Mouse (Mus musculus): ENCODE results near the gene Emilin2. TPM values are rescaled to one million over a fixed set of nuclear protein-coding genes. Genes with fewer than 3 reads are reported as not detected.

Emilin2 gene
- polyA plus RNA-seq, 1 experiment from 2014 or later, result 20.2 TPM

DNA sequence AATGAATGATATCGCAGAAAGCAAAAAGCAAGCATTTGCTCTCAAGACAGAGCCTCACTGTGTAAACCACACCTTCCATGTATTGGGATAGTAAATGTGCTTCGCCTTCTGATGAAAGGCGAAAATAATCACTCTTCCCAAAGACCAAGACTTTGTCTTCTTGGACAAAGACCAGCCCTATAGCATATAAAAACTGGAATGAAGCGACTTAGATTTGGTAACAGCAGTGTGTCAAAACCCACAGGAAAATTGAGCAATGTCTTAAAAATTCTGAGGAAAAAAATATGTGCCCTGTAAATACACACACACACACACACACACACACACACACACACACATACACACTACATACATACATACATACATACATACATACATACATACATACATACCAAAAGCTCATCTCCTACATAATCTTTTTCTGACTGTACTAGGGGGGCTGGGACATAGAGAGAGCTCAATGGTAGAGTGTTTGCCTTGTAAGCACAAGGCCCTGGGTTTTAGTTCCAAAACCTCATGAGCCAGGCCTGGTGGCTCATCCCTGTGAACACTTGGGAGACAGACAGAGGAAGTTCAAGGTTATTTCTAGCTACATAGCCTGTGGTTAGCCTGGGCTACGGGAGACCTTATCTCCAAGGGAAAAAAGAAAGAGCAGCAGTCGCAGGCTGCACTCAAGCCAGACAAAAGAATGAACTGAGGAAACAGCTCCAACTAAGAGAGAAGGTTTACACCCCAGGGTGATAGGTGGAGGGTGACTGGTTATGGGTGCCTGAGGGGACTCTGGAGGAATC, 33.9 kb downstream of the Emilin2 start:
- Histone ChIP-seq H3K27ac (no peak overlapping the region), H3K4me1 (replicated peaks) (no peaks in the 10 kb centered on the region), H3K27me3 (ENCODE audit: insufficient read depth, poor library complexity, severe bottlenecking) (no peaks in the 10 kb centered on the region), H3K9me3 (no peaks in the 10 kb centered on the region), H3K4me3 (no peak overlapping the region), H3K36me3 (peaks cover 48% of the 10 kb centered on the region)
- no peak for DNase-seq (ENCODE audit: low spot score)
- 89% methylated on average over 6 of the region's 6 CpGs for WGBS

DNA sequence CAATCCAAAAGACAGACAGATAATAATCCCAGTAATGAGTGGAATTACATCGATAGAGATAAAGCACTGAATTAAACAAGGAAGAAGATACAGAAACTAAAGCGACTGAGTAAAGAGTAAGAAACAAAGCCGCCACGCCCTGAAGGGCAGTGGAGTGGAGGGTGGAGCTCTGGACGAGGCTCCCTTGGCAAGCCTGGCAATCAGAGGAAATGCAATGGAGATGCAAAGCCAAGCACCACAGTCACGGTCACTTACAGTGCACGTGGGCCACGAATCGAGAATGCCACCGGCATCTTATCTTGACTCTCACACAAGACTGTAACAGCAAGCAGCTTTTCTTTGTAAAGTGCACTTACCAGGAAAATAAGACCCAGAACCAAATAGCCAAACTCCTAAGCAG, 35.0 kb downstream of the Emilin2 start:
- 91% methylated on average over 10 of the region's 10 CpGs for WGBS
- no peak overlapping the region for H3K27ac ChIP-seq
- no peaks in the 10 kb centered on the region for H3K4me1 ChIP-seq (replicated peaks)
- no peaks in the 10 kb centered on the region for H3K9me3 ChIP-seq
- H3K27me3 ChIP-seq (ENCODE audit: insufficient read depth, poor library complexity, severe bottlenecking), result no peaks in the 10 kb centered on the region
- peaks cover 58% of the 10 kb centered on the region for H3K36me3 ChIP-seq
- no peak for DNase-seq (ENCODE audit: low spot score)
- no peak overlapping the region for H3K4me3 ChIP-seq

DNA sequence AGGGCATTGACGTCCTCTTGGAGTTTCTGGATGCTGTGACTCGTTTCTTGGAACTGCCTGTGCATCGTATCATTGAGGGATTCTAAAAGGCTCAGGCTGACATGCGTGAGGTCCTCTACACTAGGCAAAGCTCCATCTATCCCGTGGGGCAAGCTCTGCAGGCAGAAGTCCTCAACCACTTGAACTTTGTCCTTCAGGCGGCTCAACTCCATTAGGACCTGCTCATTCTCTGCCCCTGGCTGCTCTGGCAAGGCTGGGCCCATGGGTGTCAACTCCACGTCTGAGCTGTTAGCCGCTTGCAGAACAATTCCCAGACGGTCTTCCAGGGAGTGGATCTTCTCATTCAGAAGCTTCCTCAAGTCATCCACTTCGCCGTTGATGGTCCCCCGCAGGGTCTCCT, 37.9 kb downstream of the Emilin2 start:
- H3K9me3 ChIP-seq, result no peaks in the 10 kb centered on the region
- WGBS, result 93% methylated on average over 12 of the region's 12 CpGs
- H3K27ac ChIP-seq, result no peak overlapping the region
- peaks cover 44% of the 10 kb centered on the region for H3K36me3 ChIP-seq
- no peak overlapping the region for H3K4me3 ChIP-seq
- no peaks in the 10 kb centered on the region for H3K27me3 ChIP-seq (ENCODE audit: insufficient read depth, poor library complexity, severe bottlenecking)
- H3K4me1 ChIP-seq (replicated peaks), result no peaks in the 10 kb centered on the region
- no peak for DNase-seq (ENCODE audit: low spot score)

DNA sequence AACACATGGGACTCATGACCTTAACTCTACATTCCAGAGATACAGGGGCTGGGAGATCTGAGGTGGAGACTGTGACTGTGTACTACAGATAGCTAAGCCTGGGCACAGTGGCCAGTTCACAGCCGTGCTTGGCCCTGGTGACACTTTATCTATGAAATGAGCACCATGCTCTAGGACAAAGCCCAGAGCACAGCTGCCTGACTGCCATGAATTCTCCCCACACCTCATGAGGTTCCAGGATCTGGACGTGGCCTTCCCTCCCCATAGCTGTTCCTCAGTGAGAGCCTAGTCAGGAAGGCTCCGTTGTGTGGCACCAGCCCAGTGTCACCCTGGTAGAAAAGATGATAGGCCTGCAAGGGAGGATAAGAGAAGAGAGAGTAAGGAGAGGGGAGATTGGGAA, 43.2 kb downstream of the Emilin2 start:
- H3K36me3 ChIP-seq, result peaks cover 20% of the 10 kb centered on the region
- 0 out of 2 replicates have a peak, but pooled peaks cover 3% of the 10 kb centered on the region for H3K4me1 ChIP-seq (replicated peaks)
- no peaks in the 10 kb centered on the region for H3K27me3 ChIP-seq (ENCODE audit: insufficient read depth, poor library complexity, severe bottlenecking)
- no peak overlapping the region for H3K4me3 ChIP-seq
- H3K27ac ChIP-seq, result no peak overlapping the region
- no peaks in the 10 kb centered on the region for H3K9me3 ChIP-seq
- whole genome bisulfite sequencing, result 90% methylated on average over 3 of the region's 3 CpGs
- DNase-seq (ENCODE audit: low spot score), result no peak

DNA sequence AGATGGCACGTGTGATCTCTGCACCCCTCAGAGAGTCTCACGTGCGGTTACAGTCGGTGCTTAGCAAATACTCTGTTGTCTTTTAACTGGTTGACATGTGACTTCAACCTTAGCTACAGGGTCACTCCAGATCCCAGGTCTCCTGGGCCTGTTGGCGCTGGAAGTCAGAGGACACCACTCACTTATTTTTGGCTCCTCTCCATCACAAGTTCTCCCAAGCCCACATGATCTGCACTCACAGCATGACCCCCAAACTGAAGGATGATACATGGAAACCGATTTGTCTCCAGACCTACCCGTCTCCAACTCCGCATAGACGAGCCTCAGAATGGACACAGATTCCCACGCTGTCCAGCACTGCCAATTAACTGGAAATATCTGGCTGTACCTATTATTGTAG, 43.6 kb downstream of the Emilin2 start:
- no peaks in the 10 kb centered on the region for H3K27me3 ChIP-seq (ENCODE audit: insufficient read depth, poor library complexity, severe bottlenecking)
- 0 out of 2 replicates have a peak, but pooled peaks cover 3% of the 10 kb centered on the region for H3K4me1 ChIP-seq (replicated peaks)
- no peak overlapping the region for H3K4me3 ChIP-seq
- no peak overlapping the region for H3K27ac ChIP-seq
- 90% methylated on average over 10 of the region's 10 CpGs for WGBS
- no peaks in the 10 kb centered on the region for H3K9me3 ChIP-seq
- peaks cover 16% of the 10 kb centered on the region for H3K36me3 ChIP-seq
- no peak for DNase-seq (ENCODE audit: low spot score)

DNA sequence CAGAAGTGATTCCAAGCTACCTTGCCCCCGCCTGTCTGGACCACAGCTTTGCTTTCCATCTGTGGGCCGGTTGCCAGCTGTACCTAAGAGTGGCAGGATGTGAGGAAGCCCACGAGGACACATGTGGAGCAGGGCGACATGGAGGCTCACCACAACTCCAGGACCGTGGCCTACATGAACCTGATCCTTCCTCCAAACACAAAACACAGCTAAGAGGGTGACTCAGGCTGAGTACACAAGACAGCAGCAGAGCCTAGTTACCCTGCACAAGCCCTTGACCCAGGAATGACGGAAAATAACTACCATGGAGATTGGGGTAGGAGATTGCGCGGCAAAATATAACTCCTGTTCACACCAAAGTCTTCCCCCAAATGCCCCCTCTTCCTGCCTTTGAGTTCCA, 44.4 kb downstream of the Emilin2 start:
- H3K36me3 ChIP-seq, result peaks cover 9% of the 10 kb centered on the region
- H3K9me3 ChIP-seq, result no peaks in the 10 kb centered on the region
- DNase-seq (ENCODE audit: low spot score), result no peak
- H3K4me1 ChIP-seq (replicated peaks), result 0 out of 2 replicates have a peak, but pooled peaks cover 3% of the 10 kb centered on the region
- WGBS, result 90% methylated on average over 8 of the region's 8 CpGs
- no peak overlapping the region; the same call in 1 of the 2 replicates for H3K27ac ChIP-seq
- H3K27me3 ChIP-seq (ENCODE audit: insufficient read depth, poor library complexity, severe bottlenecking), result no peaks in the 10 kb centered on the region
- H3K4me3 ChIP-seq, result no peak overlapping the region

DNA sequence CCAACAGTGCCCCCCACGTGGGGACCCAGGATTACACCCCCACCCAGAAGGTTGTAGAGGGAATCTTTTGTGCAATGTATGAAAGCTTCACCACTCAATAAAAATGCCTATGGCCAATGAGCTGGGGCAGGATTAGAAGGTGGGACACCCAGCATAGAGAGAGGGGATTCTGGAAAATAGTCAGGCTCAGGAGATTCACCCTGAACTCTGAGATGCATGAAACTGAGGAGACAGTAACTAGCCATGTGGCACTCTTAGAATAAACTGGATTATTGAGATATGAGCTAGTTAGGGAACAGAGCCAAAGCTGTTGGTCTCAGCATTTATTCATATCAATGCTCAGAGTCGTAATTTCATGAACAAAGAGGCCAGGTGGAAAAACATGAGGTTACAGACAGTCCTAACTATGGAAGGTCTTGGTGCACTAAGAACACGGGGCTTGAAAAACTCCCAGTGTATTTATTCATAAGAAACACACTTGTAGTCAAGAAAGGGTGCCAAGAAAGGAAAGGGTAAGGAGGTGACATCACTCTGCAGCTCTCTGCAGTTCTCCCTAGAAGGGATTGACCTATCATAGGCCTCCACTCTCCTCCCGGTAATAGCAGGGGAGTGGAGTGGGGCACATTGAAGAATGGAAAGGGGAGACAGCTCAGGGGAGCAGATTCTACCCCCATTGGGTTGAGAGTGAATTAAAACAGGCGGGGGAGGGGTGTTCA, 46.3 kb downstream of the Emilin2 start:
- Histone ChIP-seq H3K9me3 (no peaks in the 10 kb centered on the region), H3K4me1 (replicated peaks) (0 out of 2 replicates have a peak, but pooled peaks cover 3% of the 10 kb centered on the region), H3K4me3 (no peak overlapping the region), H3K36me3 (no peaks in the 10 kb centered on the region), H3K27ac (no peak overlapping the region), H3K27me3 (ENCODE audit: insufficient read depth, poor library complexity, severe bottlenecking) (no peaks in the 10 kb centered on the region)
- WGBS, result 74% methylated on average over 5 of the region's 5 CpGs
- DNase-seq (ENCODE audit: low spot score), result no peak

DNA sequence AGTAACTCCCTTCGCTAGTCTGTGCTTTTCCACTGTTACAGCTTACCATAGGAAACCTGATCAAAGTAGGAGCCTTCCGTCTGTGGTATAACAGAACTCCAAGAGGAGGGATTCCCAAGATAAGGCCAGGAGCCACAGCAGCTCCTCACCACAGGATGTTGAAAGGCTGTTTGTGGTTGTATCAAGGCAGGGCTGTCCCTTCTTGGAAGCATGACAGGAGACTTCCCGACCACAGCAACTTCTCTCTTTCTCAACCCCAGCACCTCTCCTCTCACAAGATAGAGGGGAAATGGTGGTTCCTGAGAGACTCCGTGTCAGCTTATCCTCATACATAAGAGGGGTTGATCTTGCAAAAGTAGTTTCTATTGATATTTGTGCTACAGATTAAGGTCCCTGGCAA, 47.0 kb downstream of the Emilin2 start:
- no peak overlapping the region for H3K4me3 ChIP-seq
- H3K36me3 ChIP-seq, result no peaks in the 10 kb centered on the region
- no peak overlapping the region for H3K27ac ChIP-seq
- no peaks in the 10 kb centered on the region for H3K27me3 ChIP-seq (ENCODE audit: insufficient read depth, poor library complexity, severe bottlenecking)
- H3K9me3 ChIP-seq, result no peaks in the 10 kb centered on the region
- 85% methylated on average over 4 of the region's 4 CpGs for WGBS
- H3K4me1 ChIP-seq (replicated peaks), result peaks cover 3% of the 10 kb centered on the region; the same call in 1 of the 2 replicates
- DNase-seq (ENCODE audit: low spot score), result no peak

DNA sequence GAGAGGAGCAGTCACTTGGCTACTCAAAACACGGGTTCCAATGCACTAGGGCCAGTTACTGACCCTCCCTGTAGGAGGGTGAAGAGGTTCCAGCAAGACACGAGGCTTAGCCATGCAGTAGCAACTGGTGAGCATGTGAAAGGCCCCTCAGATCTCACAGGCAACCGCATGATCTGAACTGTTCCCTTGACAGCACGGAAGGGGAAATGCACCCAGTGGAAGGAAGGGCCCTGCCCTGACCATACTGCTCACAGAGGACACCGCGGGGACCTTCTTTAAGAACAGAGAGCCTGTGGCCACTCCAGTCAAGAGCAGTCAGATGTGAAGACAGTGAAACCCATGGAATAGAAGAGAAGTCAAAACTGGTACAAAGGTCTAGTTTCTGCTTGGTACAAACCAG, 48.6 kb downstream of the Emilin2 start:
- H3K27ac ChIP-seq, result no peak overlapping the region
- no peaks in the 10 kb centered on the region for H3K36me3 ChIP-seq
- no peak overlapping the region for H3K4me3 ChIP-seq
- H3K9me3 ChIP-seq, result no peaks in the 10 kb centered on the region
- WGBS, result 82% methylated on average over 6 of the region's 6 CpGs
- no peaks in the 10 kb centered on the region for H3K27me3 ChIP-seq (ENCODE audit: insufficient read depth, poor library complexity, severe bottlenecking)
- no peak for DNase-seq (ENCODE audit: low spot score)
- peaks cover 3% of the 10 kb centered on the region; the same call in 1 of the 2 replicates for H3K4me1 ChIP-seq (replicated peaks)

DNA sequence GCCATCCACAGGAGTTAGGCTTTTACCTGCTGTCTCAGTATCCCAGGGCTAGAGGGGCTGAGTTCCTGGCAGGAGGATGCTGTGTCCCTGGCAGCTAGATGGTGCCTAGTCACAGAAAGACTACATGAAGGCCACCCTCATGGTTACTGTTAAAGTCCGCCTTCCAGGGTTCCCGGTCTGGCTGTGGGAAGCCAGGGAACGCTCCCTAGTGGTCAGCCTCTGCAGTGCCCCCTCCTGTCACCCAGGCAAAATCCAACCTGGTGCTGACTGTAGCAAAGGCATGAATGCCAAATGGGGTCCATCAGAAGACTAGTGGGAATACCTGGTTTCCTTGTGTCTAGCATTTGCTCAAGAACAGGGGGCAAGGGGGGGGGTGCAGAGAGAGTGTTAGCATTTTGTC, 51.1 kb downstream of the Emilin2 start:
- H3K27me3 ChIP-seq (ENCODE audit: insufficient read depth, poor library complexity, severe bottlenecking), result no peaks in the 10 kb centered on the region
- H3K9me3 ChIP-seq, result no peaks in the 10 kb centered on the region
- no peak overlapping the region for H3K4me3 ChIP-seq
- 43% methylated on average over 3 of the region's 3 CpGs for WGBS
- H3K27ac ChIP-seq, result no peak overlapping the region
- peaks cover 13% of the 10 kb centered on the region for H3K36me3 ChIP-seq
- no peak for DNase-seq (ENCODE audit: low spot score)
- peaks cover 6% of the 10 kb centered on the region for H3K4me1 ChIP-seq (replicated peaks)

DNA sequence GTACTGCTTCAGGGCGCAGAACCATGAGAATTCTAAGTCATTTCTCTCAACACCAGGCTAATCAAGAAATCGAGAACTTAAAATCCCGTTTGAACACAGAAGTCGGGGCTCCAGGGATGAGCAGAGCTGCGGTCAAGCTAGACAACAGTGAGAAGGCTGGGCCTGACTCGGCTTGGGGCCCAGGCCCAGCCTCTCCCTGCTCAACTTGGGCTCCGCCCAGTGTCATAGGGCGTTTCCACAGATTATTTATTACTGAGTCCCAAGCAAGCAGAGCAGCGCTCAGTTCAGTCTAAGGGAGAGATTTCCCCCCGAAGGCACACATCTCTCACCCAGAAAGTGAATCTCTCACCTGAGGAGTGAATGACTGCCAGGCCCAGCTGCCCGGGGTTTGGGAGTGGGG, 52.1 kb downstream of the Emilin2 start:
- Histone ChIP-seq H3K27ac (no peak overlapping the region), H3K4me1 (replicated peaks) (peaks cover 5% of the 10 kb centered on the region), H3K27me3 (ENCODE audit: insufficient read depth, poor library complexity, severe bottlenecking) (no peaks in the 10 kb centered on the region), H3K36me3 (peaks cover 16% of the 10 kb centered on the region), H3K4me3 (no peak overlapping the region), H3K9me3 (no peaks in the 10 kb centered on the region)
- 81% methylated on average over 11 of the region's 11 CpGs for WGBS
- DNase-seq (ENCODE audit: low spot score), result no peak

DNA sequence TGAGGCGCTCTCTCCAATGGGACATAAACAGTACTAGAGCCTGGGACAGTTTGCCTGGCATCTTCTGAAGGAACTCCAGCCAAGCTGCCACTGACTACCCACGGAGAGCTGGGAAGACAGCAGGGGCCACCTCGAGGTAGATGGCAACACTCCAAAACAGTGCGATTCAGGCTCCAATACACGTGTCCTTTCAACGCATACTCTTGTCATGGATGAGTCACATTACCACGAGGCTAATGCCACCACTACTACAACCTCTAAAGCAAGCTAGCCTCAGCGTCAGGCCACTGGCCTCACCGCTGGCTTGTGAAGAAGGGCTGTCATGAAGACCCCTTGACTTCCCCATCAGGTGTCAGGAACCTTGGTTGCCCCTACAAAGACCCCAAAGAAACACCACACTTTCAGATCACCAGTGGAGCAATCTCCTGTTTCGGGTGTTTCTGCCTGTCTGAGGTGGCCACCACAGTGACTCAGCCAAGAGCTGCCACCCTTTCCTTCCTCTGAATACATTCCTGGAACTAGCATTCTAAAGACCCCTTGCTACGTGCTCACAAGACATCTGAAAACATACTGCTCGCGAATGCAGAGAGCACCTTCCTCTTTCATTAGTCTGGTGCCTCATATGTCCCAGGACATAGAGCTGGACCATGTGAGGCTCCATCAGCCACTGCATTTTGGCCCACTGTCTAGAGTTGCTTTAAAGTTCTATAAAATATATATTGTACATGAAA, 54.8 kb downstream of the Emilin2 start:
- peaks cover 41% of the 10 kb centered on the region for H3K36me3 ChIP-seq
- peaks cover 5% of the 10 kb centered on the region for H3K4me1 ChIP-seq (replicated peaks)
- 90% methylated on average over 13 of the region's 13 CpGs for WGBS
- no peaks in the 10 kb centered on the region for H3K9me3 ChIP-seq
- H3K27me3 ChIP-seq (ENCODE audit: insufficient read depth, poor library complexity, severe bottlenecking), result no peaks in the 10 kb centered on the region
- no peak for DNase-seq (ENCODE audit: low spot score)
- no peak overlapping the region for H3K27ac ChIP-seq
- H3K4me3 ChIP-seq, result no peak overlapping the region
